ENCODE assay signal across 23 mouse cellular contexts in the genomic region with DNA sequence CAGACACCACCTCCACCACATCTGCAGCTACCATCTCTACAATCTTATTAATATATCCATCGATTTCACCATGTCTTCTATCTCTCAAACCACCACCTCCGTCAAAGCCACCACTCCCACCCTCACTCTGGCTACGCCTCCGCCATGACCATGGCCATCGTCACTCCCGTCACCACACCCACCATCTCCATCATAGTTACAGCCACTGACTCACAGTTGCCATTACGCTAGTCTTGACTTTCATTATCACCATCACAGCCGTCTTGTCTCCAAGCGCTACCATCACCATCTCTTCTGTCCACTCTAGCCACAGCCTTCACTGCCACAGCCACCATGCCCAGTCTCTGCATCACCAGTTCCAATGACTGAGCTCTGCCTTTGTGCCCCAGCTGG. TPM values are rescaled to one million over a fixed set of nuclear protein-coding genes. Genes with fewer than 3 reads are reported as not detected.
A peak's percentile ranks its signal among the peaks of the same experiment; 100 is the strongest.
DNase-seq lines count a peak whose midpoint lies in the region; ATAC-seq and TF ChIP-seq lines count a peak whose summit lies in the region.
"Had no signal": no experiment of that assay in that cellular context is flagged by ENCODE, and none has a peak within 500 bp of the region (broad histone marks: within the 10 kb centered on the region; RNA-seq: fewer than 3 reads in every experiment).

No protein-coding gene starts in this region.

- H3K36me3 ChIP-seq in thymus, adult 2 months (ENCODE audit: control insufficient read depth, insufficient read depth, low read length): no peaks in the 10 kb centered on the region
- H3K36me3 ChIP-seq: embryonic facial prominence, embryonic 13.5 days; forebrain, embryonic 12.5 days; heart, embryonic 10.5 days; hindbrain, embryonic 13.5 days had no signal

- ATAC-seq in CD4-positive, CD25-positive, alpha-beta regulatory T cell, adult 4 months: peak; percentile 37
- peak; percentile 70 for ATAC-seq in monocyte, adult 5-6 weeks (replicated peaks; ENCODE audit: insufficient number of reproducible peaks, low FRiP score, low TSS enrichment, poor library complexity, severe bottlenecking)
- ATAC-seq: forebrain, embryonic 16.5 days; hindbrain, postnatal 0 days; intestine, embryonic 16.5 days had no signal

- 96% methylated on average over 9 of the region's 9 CpGs for WGBS in thymus, adult 2 months

- no peak overlapping the region for H3K27ac ChIP-seq in thymus, adult 2 months (ENCODE audit: control insufficient read depth, insufficient read depth, low read length)
- H3K27ac ChIP-seq: embryonic facial prominence, embryonic 13.5 days; forebrain, embryonic 12.5 days; heart, embryonic 10.5 days; hindbrain, embryonic 13.5 days; hindbrain, postnatal 0 days had no signal

- peak; percentile 30 for DNase-seq in 416B (ENCODE audit: low read depth)
- peak; percentile 80 for DNase-seq in induced T-regulatory cell, adult 2 months (ENCODE audit: low read depth)
- no peak for DNase-seq in urinary bladder, postnatal 14 days (ENCODE audit: low spot score)
- no peak for DNase-seq in kidney, postnatal 14 days
- DNase-seq in thymus, adult 2 months: no peak
- DNase-seq in c-Kit-positive CD71-positive TER-119-positive erythroid progenitor cells, embryonic 14.5 days (ENCODE audit: low spot score): no peak
- DNase-seq: adrenal gland, postnatal 10 days; cerebellum, adult 11-12 months; cerebellum, adult 9-11 months; cerebellum, postnatal 36 days; gastrocnemius, postnatal 14 days; heart, postnatal 14 days had no signal

- no peak for TF ChIP-seq POLR2A in thymus, adult 2 months (IDR thresholded peaks at IDR 0.05; ENCODE audit: control insufficient read depth, extremely low read depth, insufficient read depth, low read length, poor library complexity)

- TF ChIP-seq CTCF in thymus, adult 2 months (IDR thresholded peaks at IDR 0.05; ENCODE audit: borderline replicate concordance, control insufficient read depth, extremely low read depth, insufficient read depth, low read length, poor library complexity): no peak

- H3K4me1 ChIP-seq in thymus, adult 2 months (replicated peaks; ENCODE audit: control insufficient read depth, insufficient read depth, low read length): peaks cover 4% of the 10 kb centered on the region; the same call in 1 of the 2 replicates
- H3K4me1 ChIP-seq: embryonic facial prominence, embryonic 13.5 days; forebrain, embryonic 12.5 days; hindbrain, embryonic 13.5 days had no signal

- H3K27me3 ChIP-seq in thymus, adult 2 months (ENCODE audit: control insufficient read depth, insufficient read depth, low read length): no peaks in the 10 kb centered on the region

- H3K4me3 ChIP-seq in thymus, adult 2 months (ENCODE audit: control insufficient read depth, insufficient read depth, low read length): no peak overlapping the region
- H3K4me3 ChIP-seq: embryonic facial prominence, embryonic 13.5 days; forebrain, embryonic 12.5 days; heart, embryonic 10.5 days; hindbrain, embryonic 13.5 days had no signal

RNA-seq across cellular contexts. Expression of gene Tbx21, which starts 11.0 kb away (rescaled TPM):
- 1 to 10 TPM; 2.2 TPM for polyA plus RNA-seq in CD4-positive, CD25-positive, alpha-beta regulatory T cell, adult 4 months (2017; shearing (Covaris generic))
- 25.3 to 119 TPM (median 30.9 TPM) in 3 replicates for total RNA-seq in monocyte, adult 5-6 weeks (2017)
- 4.0 TPM in 2 replicates for polyA plus RNA-seq in thymus, adult 2 months (2012; rRNA removed)
- total RNA-seq: granulocyte monocyte progenitor cell, adult 5-6 weeks; MEL had no signal

RNA-seq across cellular contexts. Expression of gene Tbkbp1, which starts 47.2 kb away (rescaled TPM):
- under 1 TPM in 1 of 2 experiments, not detected in 1; 0.09 TPM for polyA plus RNA-seq in CD4-positive, CD25-positive, alpha-beta regulatory T cell, adult 4 months (2017; shearing (Covaris generic))
- total RNA-seq in monocyte, adult 5-6 weeks (2017): 23.2 to 34.3 TPM (median 24.7 TPM) in 3 replicates
- polyA plus RNA-seq in thymus, adult 2 months (2012; rRNA removed): 7.3 and 8.8 TPM in 2 replicates

RNA-seq across cellular contexts. Expression of gene Osbpl7, which starts 53.7 kb away (rescaled TPM):
- polyA plus RNA-seq in CD4-positive, CD25-positive, alpha-beta regulatory T cell, adult 4 months (2017; shearing (Covaris generic)): 10 to 100 TPM; 24.9 to 46.4 TPM
- total RNA-seq in monocyte, adult 5-6 weeks (2017): 10.0 to 13.1 TPM (median 11.3 TPM) in 3 replicates
- 36.7 and 37.7 TPM in 2 replicates for polyA plus RNA-seq in thymus, adult 2 months (2012; rRNA removed)

Comparison
In these comparisons a context has a peak if more than half of its experiments do, and no peak if none do; other contexts are left out.
1. DNase-seq: peak in 416B (single experiment) and induced T-regulatory cell, adult 2 months (single experiment); none in urinary bladder, postnatal 14 days (single experiment), kidney, postnatal 14 days (single experiment), thymus, adult 2 months (single experiment) and c-Kit-positive CD71-positive TER-119-positive erythroid progenitor cells, embryonic 14.5 days (single experiment).